Mouse (Mus musculus) left cerebral cortex, adult 9 months (tissue): ENCODE data around the gene Npnt.

ENCODE experiments used
- DNase-seq, 2 experiments: peaks; one replicate each; pipeline ENCODE4 v3.0.0; 2022; ENCODE audit warnings: low spot score in 2 of 2

The Npnt gene

GRCm38 (mm10) chr3:132949791-132950528, at the start of gene Npnt:
Gene Npnt, minus strand, starts transcription at chr3:132950291.
- DNase-seq: no peak

DNA sequence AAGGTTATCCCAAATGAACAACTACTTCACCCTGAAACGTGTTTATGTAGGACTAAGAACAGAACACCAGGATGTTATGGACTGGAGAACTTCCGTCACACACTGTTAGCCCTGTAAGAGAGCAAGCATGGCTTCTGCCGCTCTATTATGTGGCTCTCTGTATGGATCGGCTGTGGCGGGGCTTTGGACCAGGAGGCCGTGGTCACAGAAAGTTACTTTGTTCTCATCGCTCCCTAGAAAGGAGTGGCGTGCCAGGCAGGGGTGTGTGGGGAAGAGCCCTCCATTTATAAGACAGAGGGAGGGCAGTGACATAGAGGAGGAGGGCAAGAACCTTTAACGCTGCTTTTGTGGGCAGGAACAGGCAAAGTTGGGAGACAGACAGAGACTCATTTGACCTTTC, 46.2 kb upstream of the Npnt start:
- no peak for DNase-seq

DNA sequence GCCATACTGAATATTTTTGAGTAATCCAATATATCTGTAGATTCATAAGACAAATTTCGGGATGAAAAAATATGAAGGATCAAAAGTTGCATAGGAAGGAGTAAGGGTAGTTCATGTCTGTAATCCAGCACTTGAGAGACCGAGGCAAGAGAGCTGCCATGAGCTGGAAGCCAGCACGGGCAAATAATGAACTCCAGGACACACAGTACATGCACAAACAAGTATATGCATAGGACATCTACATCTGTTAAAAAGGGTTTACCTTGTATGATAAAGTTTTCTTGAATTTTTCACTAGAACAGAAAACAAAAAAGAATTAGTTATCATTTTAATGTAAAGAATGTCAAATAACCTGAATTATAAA, 45.8 kb upstream of the Npnt start:
- no peak for DNase-seq

DNA sequence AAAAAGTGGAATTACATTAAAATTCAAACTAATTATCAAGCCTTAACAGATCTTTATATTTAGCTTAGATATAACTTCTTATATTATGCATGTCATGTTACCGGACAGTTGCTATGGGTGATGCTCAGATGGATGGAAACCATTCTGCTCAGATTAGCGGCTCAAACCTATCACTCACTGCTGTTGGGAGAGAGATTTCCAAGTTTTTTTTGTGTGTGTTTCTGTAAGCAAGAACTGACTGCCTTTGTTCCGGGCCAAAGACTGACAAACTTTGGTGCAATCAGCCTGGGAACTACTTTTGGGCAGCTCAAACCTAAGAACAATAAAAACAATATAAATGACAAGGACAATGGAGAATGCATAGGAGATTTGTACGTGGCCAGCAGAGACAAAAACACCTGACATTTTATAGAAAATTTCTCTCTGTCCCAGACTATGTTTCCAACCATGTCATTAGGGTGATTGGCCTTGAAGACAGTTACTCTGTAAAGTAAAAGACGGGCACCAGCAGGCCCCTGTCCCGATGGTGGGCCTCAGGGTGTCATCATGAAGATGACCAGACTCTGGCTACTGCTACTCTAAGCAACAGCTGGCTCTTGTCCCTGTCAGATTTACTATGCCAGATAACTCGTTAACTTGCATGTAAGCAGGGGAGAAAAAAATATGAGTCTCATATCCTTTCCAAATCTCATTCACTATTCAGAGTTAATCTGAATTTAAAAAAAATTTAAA, 45.2 kb upstream of the Npnt start:
- no peak for DNase-seq

- DNase-seq: no peak
Observed at GRCm38 (mm10) chr3:132986188-132986587, 36.1 kb upstream of the Npnt start.

GRCm38 (mm10) chr3:132983845-132984485, 33.9 kb upstream of the Npnt start:
- DNase-seq: no peak

DNA sequence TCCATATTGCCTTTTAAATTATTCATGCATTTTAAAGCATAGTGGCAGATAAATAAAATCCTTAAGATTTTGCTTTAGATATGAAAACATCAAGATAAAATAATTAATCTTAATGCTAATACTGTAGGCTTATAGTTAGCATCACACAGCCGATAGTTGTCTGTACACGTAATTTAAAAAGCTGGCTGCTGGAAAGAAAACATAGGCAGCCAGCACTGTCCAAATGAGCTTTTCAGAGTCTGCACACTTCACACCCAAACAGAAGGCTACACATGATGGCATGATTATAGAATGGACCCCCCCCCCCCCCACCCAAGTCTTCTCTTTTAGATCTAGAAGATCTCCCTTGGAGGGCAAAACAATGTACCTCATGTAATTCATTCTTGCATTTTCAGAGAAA, 31.9 kb upstream of the Npnt start:
- DNase-seq: no peak

GRCm38 (mm10) chr3:132979781-132980461, 29.8 kb upstream of the Npnt start:
- DNase-seq: no peak

DNA sequence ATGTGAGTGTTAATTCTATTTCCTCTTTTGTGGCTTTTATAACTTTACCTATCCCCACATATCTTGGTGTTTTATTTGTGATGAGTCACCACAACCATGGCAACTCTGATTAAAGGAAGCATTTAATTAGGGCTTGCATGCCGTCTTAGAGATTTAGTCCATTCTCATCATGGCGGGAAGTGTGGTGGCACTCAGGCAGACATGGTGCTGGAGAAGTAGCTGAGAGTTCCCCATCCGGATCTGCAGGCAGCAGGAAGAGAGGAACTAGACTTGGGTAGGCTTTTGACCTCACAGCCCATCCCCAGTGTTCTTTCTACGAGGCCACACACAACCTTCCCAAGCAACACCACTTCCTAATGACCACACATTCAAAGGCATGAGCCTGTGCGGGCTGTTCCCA, 16.2 kb upstream of the Npnt start:
- DNase-seq: no peak

GRCm38 (mm10) chr3:132964715-132965507, 14.8 kb upstream of the Npnt start:
- DNase-seq: no peak

GRCm38 (mm10) chr3:132962631-132963361, 12.7 kb upstream of the Npnt start:
- no peak for DNase-seq

DNA sequence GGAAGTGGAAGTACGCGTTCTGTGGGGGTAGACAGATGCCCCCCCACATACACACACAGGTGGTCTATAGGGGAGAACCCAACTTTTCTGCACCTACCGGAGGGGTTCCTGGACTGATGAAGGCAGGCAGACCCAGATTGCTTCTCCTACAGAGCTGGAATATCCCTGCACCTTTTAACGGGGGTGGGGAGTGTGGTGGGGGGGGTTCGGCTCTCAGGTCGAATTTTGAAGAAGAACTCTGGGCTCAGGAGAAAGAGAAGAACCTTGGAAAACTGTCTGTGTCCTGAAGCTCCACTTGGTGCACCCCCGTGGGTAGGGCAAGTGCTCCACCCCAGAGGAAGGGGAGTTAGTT, 414 bp upstream of the Npnt start:
- no peak for DNase-seq

GRCm38 (mm10) chr3:132949380-132949790, 706 bp downstream of the Npnt start:
- no peak for DNase-seq

DNA sequence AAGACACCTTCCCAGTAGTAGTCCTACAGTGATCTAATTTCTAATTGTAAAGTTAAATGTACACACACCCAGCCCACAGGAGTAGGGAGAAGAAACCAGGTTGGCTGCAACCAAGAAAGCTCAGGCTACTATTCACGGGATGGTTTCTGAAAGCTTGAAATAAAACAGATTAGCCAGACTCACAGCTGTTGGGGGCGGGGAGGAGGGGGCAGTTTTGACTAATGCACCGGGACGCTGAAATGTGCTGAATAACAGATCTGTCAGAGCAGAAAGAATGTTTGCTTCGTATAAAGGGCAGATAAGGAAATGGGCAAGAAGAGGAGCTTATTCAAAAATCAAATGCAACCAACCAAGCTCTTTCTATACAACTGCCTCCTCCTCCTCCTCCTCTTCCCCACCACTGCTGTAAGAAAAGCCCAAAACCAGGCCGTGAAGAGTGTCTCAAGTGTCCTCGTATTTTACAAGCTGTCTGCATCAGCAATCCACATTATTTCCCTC, 1.7 kb downstream of the Npnt start:
- DNase-seq: no peak

GRCm38 (mm10) chr3:132946086-132946485, 4.0 kb downstream of the Npnt start:
- no peak for DNase-seq

- DNase-seq: no peak
Observed at GRCm38 (mm10) chr3:132945669-132946068, 4.4 kb downstream of the Npnt start.

GRCm38 (mm10) chr3:132944609-132945008, 5.5 kb downstream of the Npnt start:
- DNase-seq: no peak

- DNase-seq: no peak
Observed at GRCm38 (mm10) chr3:132944193-132944592, 5.9 kb downstream of the Npnt start.

- no peak for DNase-seq
Observed at GRCm38 (mm10) chr3:132942778-132943177, 7.3 kb downstream of the Npnt start.

DNA sequence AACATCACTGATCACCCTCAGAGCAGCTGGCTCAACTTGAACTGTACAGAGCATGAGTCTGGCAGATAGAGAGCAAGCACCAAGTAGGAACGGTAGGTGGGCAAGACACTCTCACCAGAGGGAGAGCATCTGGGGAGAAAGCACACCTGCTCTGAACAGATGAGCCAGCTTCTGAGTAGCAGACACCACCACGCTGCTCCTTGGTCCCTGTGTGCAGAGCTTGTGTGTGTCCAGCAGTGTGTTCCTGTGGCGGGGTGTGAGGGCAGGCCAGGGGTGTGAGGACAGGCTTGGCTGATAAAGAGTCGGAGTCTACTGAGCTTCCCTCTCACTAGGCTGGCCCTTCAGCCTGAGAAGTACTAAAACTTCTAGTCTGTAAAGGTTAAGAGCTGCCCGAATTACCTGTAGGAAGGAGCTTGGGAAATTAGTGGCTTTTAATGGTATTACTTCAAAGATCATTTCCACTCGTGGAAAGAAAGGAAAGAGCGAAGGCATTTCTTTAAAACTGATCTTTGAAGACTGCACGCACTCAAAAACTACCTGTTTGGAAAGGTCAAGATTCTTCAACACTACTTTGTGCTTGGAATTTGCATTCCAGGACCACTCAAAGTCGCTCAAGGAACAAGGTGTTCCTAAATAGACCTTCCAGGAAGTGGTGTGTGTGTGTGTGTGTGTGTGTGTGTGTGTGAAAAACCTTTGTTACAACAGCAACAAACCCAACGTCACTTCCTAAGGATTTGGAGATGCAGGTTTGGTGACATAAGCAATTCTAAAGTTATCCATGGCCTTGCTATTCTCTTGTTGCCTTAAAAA, 9.7 kb downstream of the Npnt start:
- no peak for DNase-seq
